ENCODE assay signal across 8 mouse cellular contexts in the genomic region with DNA sequence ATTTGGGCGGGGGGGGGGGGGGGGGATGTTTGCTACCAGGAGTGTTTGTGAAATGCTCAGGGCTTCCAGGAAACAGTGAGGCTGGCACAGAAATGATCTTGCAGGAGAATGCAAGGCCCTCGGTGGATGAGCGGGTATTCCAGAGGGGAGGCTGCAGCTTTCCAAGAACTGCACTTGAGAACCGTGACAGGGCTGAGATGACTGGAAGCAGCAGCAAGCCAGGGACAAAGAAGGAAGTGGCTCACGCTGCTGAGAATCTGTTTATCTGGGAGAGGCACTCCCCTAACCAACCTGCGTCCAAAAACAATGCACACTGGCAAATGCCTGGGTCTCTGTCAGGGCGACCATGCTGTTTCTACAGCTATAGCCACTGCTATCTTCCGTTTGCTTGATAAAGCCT.
DNase-seq lines count a peak whose midpoint lies in the region; ATAC-seq lines count a peak whose summit lies in the region.

No protein-coding gene starts in this region.

- H3K4me1 ChIP-seq in forebrain, embryonic 10.5 days, result peaks cover 69% of the 10 kb centered on the region
- H3K4me1 ChIP-seq in forebrain, embryonic 15.5 days, result peaks cover 27% of the 10 kb centered on the region
- peaks cover 54% of the 10 kb centered on the region for H3K4me1 ChIP-seq in lung, embryonic 15.5 days
- H3K4me1 ChIP-seq in intestine, embryonic 14.5 days (replicated peaks; ENCODE audit: control insufficient read depth, insufficient read depth, low read length), result peaks cover 44% of the 10 kb centered on the region
- peaks cover 13% of the 10 kb centered on the region for H3K4me1 ChIP-seq in midbrain, embryonic 15.5 days

- WGBS in forebrain, embryonic 10.5 days, result 35% methylated on average over 8 of the region's 8 CpGs
- WGBS in forebrain, embryonic 15.5 days, result 26% methylated on average over 8 of the region's 8 CpGs
- WGBS in lung, embryonic 15.5 days, result 22% methylated on average over 8 of the region's 8 CpGs
- WGBS in intestine, embryonic 14.5 days, result 29% methylated on average over 8 of the region's 8 CpGs
- 24% methylated on average over 8 of the region's 8 CpGs for WGBS in midbrain, embryonic 15.5 days

- no peaks in the 10 kb centered on the region for H3K27me3 ChIP-seq in forebrain, embryonic 10.5 days (ENCODE audit: poor library complexity, severe bottlenecking)
- H3K27me3 ChIP-seq in forebrain, embryonic 15.5 days, result no peaks in the 10 kb centered on the region
- H3K27me3 ChIP-seq in lung, embryonic 15.5 days, result no peaks in the 10 kb centered on the region
- no peaks in the 10 kb centered on the region for H3K27me3 ChIP-seq in intestine, embryonic 14.5 days (replicated peaks; ENCODE audit: control insufficient read depth, insufficient read depth, low read length)
- H3K27me3 ChIP-seq in midbrain, embryonic 15.5 days (replicated peaks), result no peaks in the 10 kb centered on the region

- no peak overlapping the region for H3K4me3 ChIP-seq in forebrain, embryonic 10.5 days
- H3K4me3 ChIP-seq in forebrain, embryonic 15.5 days, result no peak overlapping the region
- no peak overlapping the region for H3K4me3 ChIP-seq in lung, embryonic 15.5 days
- H3K4me3 ChIP-seq in intestine, embryonic 14.5 days (ENCODE audit: low read depth, low read length), result no peak overlapping the region
- H3K4me3 ChIP-seq in midbrain, embryonic 15.5 days, result no peak overlapping the region

- H3K4me2 ChIP-seq in forebrain, embryonic 15.5 days (replicated peaks), result no peak overlapping the region
- no peak overlapping the region for H3K4me2 ChIP-seq in lung, embryonic 15.5 days
- no peak overlapping the region for H3K4me2 ChIP-seq in intestine, embryonic 14.5 days (ENCODE audit: low read length)
- no peak overlapping the region for H3K4me2 ChIP-seq in midbrain, embryonic 15.5 days

- intact Hi-C loops in left cerebral cortex, postnatal 4 days (cut with DNase I), result loop anchor here (5.0 kb wide), 3 partner anchors 126 to 481 kb away; no protein-coding TSS in a partner anchor

- no peak overlapping the region for H3K9ac ChIP-seq in forebrain, embryonic 15.5 days (replicated peaks)
- no peak overlapping the region for H3K9ac ChIP-seq in lung, embryonic 15.5 days
- peak overlapping the region; percentile 27; the same call in 1 of the 2 replicates for H3K9ac ChIP-seq in intestine, embryonic 14.5 days (ENCODE audit: low read length)
- no peak overlapping the region for H3K9ac ChIP-seq in midbrain, embryonic 15.5 days

- DNase-seq in forebrain, embryonic 10.5 days (ENCODE audit: extremely low spot score, low spot score), result no peak
- no peak for DNase-seq in lung, postnatal 25 days (ENCODE audit: low spot score)
- no peak for DNase-seq in intestine, embryonic 14.5 days (ENCODE audit: low spot score)
- no peak for DNase-seq in urinary bladder, postnatal 14 days (ENCODE audit: low spot score)
- no peak for DNase-seq in left cerebral cortex, postnatal 4 days

- peak overlapping the region; percentile 76 for H3K27ac ChIP-seq in forebrain, embryonic 10.5 days
- no peak overlapping the region for H3K27ac ChIP-seq in forebrain, embryonic 15.5 days (replicated peaks)
- H3K27ac ChIP-seq in lung, embryonic 15.5 days, result peak overlapping the region; percentile 82
- H3K27ac ChIP-seq in intestine, embryonic 14.5 days (ENCODE audit: low read depth), result peak overlapping the region; percentile 75
- peak overlapping the region; percentile 56; the same call in 1 of the 2 replicates for H3K27ac ChIP-seq in midbrain, embryonic 15.5 days

- no peaks in the 10 kb centered on the region for H3K36me3 ChIP-seq in forebrain, embryonic 10.5 days (replicated peaks)
- H3K36me3 ChIP-seq in forebrain, embryonic 15.5 days, result no peaks in the 10 kb centered on the region
- H3K36me3 ChIP-seq in lung, embryonic 15.5 days, result no peaks in the 10 kb centered on the region
- no peaks in the 10 kb centered on the region for H3K36me3 ChIP-seq in intestine, embryonic 14.5 days (ENCODE audit: control insufficient read depth, insufficient read depth, low read length)
- no peaks in the 10 kb centered on the region for H3K36me3 ChIP-seq in midbrain, embryonic 15.5 days (replicated peaks)

- ATAC-seq in forebrain, embryonic 15.5 days (replicated peaks), result no peak
- ATAC-seq in lung, embryonic 15.5 days (ENCODE audit: borderline replicate concordance, extremely low read depth, low FRiP score, low TSS enrichment), result no peak
- no peak for ATAC-seq in intestine, embryonic 14.5 days (replicated peaks; ENCODE audit: low FRiP score, low TSS enrichment, low read depth)
- ATAC-seq in midbrain, embryonic 15.5 days (replicated peaks), result 0 out of 2 replicates have a peak, but pooled peaks have one; percentile 10

- no peaks in the 10 kb centered on the region for H3K9me3 ChIP-seq in forebrain, embryonic 10.5 days
- no peaks in the 10 kb centered on the region for H3K9me3 ChIP-seq in forebrain, embryonic 15.5 days
- H3K9me3 ChIP-seq in lung, embryonic 15.5 days, result no peaks in the 10 kb centered on the region
- H3K9me3 ChIP-seq in intestine, embryonic 14.5 days (ENCODE audit: control insufficient read depth, low read length), result no peaks in the 10 kb centered on the region
- no peaks in the 10 kb centered on the region for H3K9me3 ChIP-seq in midbrain, embryonic 15.5 days
